Mouse (Mus musculus): ENCODE data around the gene Tctex1d1. TPM values are rescaled to one million over a fixed set of nuclear protein-coding genes. Genes with fewer than 3 reads are reported as not detected.

Tctex1d1 gene
- polyA plus RNA-seq (2015; fragmentation: Nextera tagmentation; extraction: Ambion mirVana) = 1.8 and 2.0 TPM in 2 replicates

DNA sequence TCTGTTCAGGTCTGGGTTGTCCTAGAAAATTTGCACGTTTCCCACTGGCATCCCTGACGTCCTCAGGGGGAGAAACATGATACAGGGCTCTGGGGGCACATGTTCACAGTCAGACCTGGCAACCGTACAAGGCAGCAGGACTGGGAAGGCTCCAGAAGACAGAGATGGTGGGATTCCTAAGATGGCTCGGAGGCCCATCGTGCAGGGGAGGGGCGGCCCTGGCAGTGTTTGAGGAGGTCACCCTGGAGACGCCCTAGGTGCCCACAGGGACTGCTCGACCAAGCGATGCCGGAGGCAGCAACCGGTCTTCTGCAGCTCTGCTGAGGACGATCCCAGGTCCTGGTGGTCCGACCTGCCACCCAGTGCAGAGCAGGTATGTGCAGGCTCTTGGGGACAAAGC, at the start of gene Tctex1d1:
Gene Tctex1d1, plus strand, starts transcription at position 167 of the 400 bp plus-strand sequence.
- no peak for ATAC-seq (ENCODE audit: insufficient read depth, low FRiP score)
- 0% methylated on average over 13 of the region's 13 CpGs for WGBS
- Histone ChIP-seq H3K9ac (ENCODE audit: low read length) (no peak within 1 kb of the TSS; the same call in 1 of the 2 replicates), H3K27me3 (ENCODE audit: control insufficient read depth, insufficient read depth, low read length) (peaks cover 7% of the 10 kb centered on the region), H3K4me2 (ENCODE audit: low read depth, low read length) (peak within 1 kb of the TSS; percentile 51), H3K4me1 (ENCODE audit: control insufficient read depth, insufficient read depth, low read length) (peaks cover 6% of the 10 kb centered on the region; the same call in 1 of the 2 replicates), H3K4me3 (replicated peaks; ENCODE audit: low read length) (peak within 1 kb of the TSS; percentile 24), H3K27ac (ENCODE audit: low read length) (no peak within 1 kb of the TSS), H3K9me3 (replicated peaks; ENCODE audit: control insufficient read depth, low read length) (no peaks in the 10 kb centered on the region; the same call in 1 of the 2 replicates), H3K36me3 (ENCODE audit: control insufficient read depth, insufficient read depth, low read length) (no peaks in the 10 kb centered on the region)

DNA sequence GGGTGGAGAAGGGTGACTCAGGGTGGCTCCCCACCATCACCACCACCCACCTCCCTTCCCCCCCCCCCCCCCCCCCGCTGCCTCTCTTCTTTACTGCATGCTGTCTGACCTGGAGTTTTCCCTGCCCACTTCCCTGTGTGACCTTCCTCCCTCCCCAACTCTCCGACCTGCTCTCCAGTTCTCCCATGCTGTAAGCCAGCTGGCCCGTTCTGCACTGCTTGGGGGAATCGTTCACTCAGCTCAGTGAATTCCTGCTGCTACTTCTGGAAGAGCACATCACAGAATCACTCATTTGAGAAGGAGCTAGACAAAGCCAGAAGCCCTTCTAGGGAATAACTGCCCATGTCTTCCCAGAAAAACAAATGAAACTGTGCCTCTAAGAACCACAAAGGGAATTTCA, 48.9 kb upstream of the Tctex1d1 start:
- Histone ChIP-seq H3K9ac (ENCODE audit: low read length) (no peak overlapping the region), H3K9me3 (replicated peaks; ENCODE audit: control insufficient read depth, low read length) (no peaks in the 10 kb centered on the region), H3K36me3 (ENCODE audit: control insufficient read depth, insufficient read depth, low read length) (no peaks in the 10 kb centered on the region), H3K27ac (ENCODE audit: low read length) (no peak overlapping the region), H3K4me3 (replicated peaks; ENCODE audit: low read length) (no peak overlapping the region), H3K4me2 (ENCODE audit: low read depth, low read length) (no peak overlapping the region), H3K4me1 (ENCODE audit: control insufficient read depth, insufficient read depth, low read length) (no peaks in the 10 kb centered on the region), H3K27me3 (ENCODE audit: control insufficient read depth, insufficient read depth, low read length) (no peaks in the 10 kb centered on the region)
- 50% methylated on average over 3 of the region's 4 CpGs for WGBS
- ATAC-seq (ENCODE audit: insufficient read depth, low FRiP score) = no peak

DNA sequence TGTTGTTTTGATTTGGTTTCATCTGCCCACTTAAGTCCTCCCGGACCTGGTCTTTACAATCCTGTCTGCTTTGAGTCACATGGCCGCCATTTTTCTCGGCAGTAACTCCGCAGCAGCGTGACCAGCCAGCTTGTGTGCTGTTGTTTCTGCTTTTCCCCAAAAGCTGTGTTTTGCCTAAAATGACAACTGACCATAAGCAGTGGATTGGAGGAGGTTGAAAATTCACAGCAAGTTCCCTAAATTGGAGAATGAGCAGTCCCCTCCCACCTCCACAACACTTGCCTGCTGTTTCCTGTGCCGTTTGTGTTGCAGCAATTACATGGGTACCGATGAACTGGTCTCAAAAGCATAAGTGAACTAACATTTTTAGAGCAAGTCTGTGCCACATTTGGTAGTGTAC, 47.7 kb upstream of the Tctex1d1 start:
- H3K27ac ChIP-seq (ENCODE audit: low read length) = no peak overlapping the region
- no peak for ATAC-seq (ENCODE audit: insufficient read depth, low FRiP score)
- no peaks in the 10 kb centered on the region for H3K27me3 ChIP-seq (ENCODE audit: control insufficient read depth, insufficient read depth, low read length)
- no peak overlapping the region for H3K4me3 ChIP-seq (replicated peaks; ENCODE audit: low read length)
- H3K36me3 ChIP-seq (ENCODE audit: control insufficient read depth, insufficient read depth, low read length) = no peaks in the 10 kb centered on the region
- 80% methylated on average over 7 of the region's 7 CpGs for WGBS
- no peaks in the 10 kb centered on the region for H3K4me1 ChIP-seq (ENCODE audit: control insufficient read depth, insufficient read depth, low read length)
- H3K4me2 ChIP-seq (ENCODE audit: low read depth, low read length) = no peak overlapping the region
- H3K9me3 ChIP-seq (replicated peaks; ENCODE audit: control insufficient read depth, low read length) = no peaks in the 10 kb centered on the region
- H3K9ac ChIP-seq (ENCODE audit: low read length) = no peak overlapping the region

DNA sequence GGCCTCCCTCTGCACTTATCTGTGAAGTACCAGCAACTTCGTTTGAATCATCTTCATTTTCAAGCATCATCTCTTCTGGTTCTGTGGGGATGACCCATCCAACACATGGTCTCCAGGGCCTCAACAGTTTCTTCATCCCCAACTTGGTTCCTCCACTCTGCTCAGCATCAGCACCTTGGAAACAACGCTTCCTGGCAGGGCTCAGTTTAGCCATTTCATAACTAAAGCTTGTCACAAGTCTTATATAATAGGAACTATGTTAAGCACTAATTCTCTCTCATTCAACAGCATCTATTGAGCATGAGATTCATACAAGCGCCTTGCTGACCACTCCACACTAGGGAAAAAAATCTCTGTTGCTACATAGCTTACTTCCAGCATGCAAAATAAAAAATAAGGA, 38.1 kb upstream of the Tctex1d1 start:
- H3K4me2 ChIP-seq (ENCODE audit: low read depth, low read length) = no peak overlapping the region

DNA sequence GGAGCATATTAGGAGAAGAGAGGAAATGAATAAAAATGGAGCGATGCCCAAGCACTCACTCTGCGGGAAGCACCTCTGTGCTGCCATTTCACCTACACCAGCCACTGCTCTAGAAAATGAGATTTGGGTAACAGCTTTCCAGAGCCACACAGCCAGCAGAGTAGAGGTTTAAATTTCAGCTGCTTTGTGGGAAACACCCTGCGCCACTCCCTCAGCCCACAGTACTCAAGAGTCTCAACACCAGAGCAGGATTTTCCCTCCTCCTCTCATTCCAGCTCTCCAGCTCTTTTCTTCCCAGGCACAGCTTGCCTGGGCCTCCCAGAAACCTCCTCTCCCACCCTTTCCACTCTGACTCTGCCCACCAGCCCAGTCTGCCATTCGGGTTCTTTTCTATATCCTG, 37.7 kb upstream of the Tctex1d1 start:
- H3K27me3 ChIP-seq (ENCODE audit: control insufficient read depth, insufficient read depth, low read length) = no peaks in the 10 kb centered on the region
- H3K36me3 ChIP-seq (ENCODE audit: control insufficient read depth, insufficient read depth, low read length) = no peaks in the 10 kb centered on the region
- ATAC-seq (ENCODE audit: insufficient read depth, low FRiP score) = no peak
- H3K4me2 ChIP-seq (ENCODE audit: low read depth, low read length) = no peak overlapping the region
- WGBS = 79% methylated on average over 4 of the region's 4 CpGs
- no peak overlapping the region for H3K4me3 ChIP-seq (replicated peaks; ENCODE audit: low read length)
- H3K4me1 ChIP-seq (ENCODE audit: control insufficient read depth, insufficient read depth, low read length) = no peaks in the 10 kb centered on the region
- H3K27ac ChIP-seq (ENCODE audit: low read length) = no peak overlapping the region
- no peak overlapping the region for H3K9ac ChIP-seq (ENCODE audit: low read length)
- H3K9me3 ChIP-seq (replicated peaks; ENCODE audit: control insufficient read depth, low read length) = no peaks in the 10 kb centered on the region

More for the DNA sequence above, 38.1 kb upstream of the Tctex1d1 start:
- Histone ChIP-seq H3K4me1 (ENCODE audit: control insufficient read depth, insufficient read depth, low read length) (no peaks in the 10 kb centered on the region), H3K9ac (ENCODE audit: low read length) (no peak overlapping the region), H3K9me3 (replicated peaks; ENCODE audit: control insufficient read depth, low read length) (no peaks in the 10 kb centered on the region), H3K27ac (ENCODE audit: low read length) (no peak overlapping the region), H3K27me3 (ENCODE audit: control insufficient read depth, insufficient read depth, low read length) (no peaks in the 10 kb centered on the region), H3K4me3 (replicated peaks; ENCODE audit: low read length) (no peak overlapping the region), H3K36me3 (ENCODE audit: control insufficient read depth, insufficient read depth, low read length) (no peaks in the 10 kb centered on the region)
- 73% methylated on average over 3 of the region's 3 CpGs for WGBS
- ATAC-seq (ENCODE audit: insufficient read depth, low FRiP score) = no peak

DNA sequence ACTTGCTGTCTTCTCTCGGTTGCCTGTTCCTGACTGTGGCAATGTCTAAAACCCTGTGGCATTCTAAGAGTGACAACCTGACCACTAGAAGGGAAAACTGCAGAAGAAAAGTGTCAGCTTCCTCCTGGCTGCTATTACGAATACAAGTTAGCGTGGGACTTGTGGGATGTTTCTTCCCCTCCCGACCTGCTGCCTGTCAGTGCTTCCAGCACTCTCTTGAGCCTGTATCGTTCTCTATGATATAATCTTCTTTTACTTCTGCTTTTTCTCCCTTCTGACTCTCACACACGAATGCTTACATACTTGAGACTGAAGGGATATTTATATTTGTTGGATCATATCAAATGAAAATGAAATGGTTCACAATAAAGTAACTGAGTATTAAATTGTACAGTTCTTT, 34.1 kb upstream of the Tctex1d1 start:
- no peaks in the 10 kb centered on the region for H3K9me3 ChIP-seq (replicated peaks; ENCODE audit: control insufficient read depth, low read length)
- no peaks in the 10 kb centered on the region for H3K27me3 ChIP-seq (ENCODE audit: control insufficient read depth, insufficient read depth, low read length)
- H3K9ac ChIP-seq (ENCODE audit: low read length) = no peak overlapping the region
- H3K36me3 ChIP-seq (ENCODE audit: control insufficient read depth, insufficient read depth, low read length) = no peaks in the 10 kb centered on the region
- no peak for ATAC-seq (ENCODE audit: insufficient read depth, low FRiP score)
- no peaks in the 10 kb centered on the region for H3K4me1 ChIP-seq (ENCODE audit: control insufficient read depth, insufficient read depth, low read length)
- H3K4me2 ChIP-seq (ENCODE audit: low read depth, low read length) = no peak overlapping the region
- no peak overlapping the region for H3K4me3 ChIP-seq (replicated peaks; ENCODE audit: low read length)
- WGBS = 57% methylated on average over 6 of the region's 6 CpGs
- no peak overlapping the region for H3K27ac ChIP-seq (ENCODE audit: low read length)

DNA sequence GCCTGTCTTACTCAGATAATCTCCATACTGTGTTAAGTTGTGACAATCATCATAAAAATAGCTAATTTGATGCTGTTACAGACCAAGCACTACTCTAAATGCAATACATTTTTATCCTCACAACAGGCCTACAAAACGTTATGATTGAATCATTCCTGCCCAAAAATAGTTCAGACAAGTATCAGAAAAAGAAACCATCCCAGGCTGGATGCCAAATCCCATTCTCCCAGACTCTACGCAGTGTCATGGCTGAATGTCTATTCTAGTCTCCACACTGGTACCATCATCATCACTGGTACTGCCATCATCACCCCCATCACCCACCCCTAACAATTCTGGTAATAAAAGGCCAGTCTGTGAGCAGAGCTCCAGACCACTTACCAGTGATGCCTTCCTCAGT, 25.9 kb upstream of the Tctex1d1 start:
- WGBS = 66% methylated on average over 2 of the region's 2 CpGs

DNA sequence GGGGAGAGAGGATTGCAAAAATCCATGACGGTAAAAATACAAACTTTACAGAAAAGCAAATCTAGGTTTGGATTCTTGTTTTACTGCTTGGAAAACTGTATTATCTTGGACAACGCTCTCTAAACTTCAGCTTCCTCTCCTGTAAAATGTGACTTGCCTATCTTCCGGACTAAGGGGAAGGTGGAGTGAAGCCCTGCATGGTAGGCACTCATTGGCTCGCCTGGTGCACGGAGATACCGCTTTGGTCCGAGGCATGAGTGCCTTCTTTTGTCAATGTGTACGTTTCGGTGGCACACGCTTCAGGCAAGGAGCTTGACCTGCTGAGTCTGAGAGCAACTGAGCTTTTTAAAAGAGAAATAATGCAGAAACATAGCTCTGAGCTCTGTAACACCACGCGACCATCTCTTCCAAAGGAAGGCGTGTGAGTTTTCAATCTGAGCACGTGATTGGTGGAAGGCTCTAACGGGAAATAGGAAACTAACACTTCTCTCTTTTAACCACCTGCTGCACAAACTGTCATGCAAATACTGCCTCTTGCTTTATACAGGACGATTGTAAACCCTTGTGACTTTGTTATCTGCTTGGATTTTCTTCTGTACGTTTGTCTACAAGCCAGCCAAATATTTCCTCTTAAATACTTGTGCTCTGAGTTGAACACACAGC, 23.0 kb upstream of the Tctex1d1 start:
- Histone ChIP-seq H3K4me3 (replicated peaks; ENCODE audit: low read length) (no peak overlapping the region), H3K4me2 (ENCODE audit: low read depth, low read length) (no peak overlapping the region), H3K9me3 (replicated peaks; ENCODE audit: control insufficient read depth, low read length) (no peaks in the 10 kb centered on the region), H3K4me1 (ENCODE audit: control insufficient read depth, insufficient read depth, low read length) (0 out of 2 replicates have a peak, but pooled peaks cover 4% of the 10 kb centered on the region), H3K27me3 (ENCODE audit: control insufficient read depth, insufficient read depth, low read length) (no peaks in the 10 kb centered on the region), H3K36me3 (ENCODE audit: control insufficient read depth, insufficient read depth, low read length) (no peaks in the 10 kb centered on the region), H3K27ac (ENCODE audit: low read length) (no peak overlapping the region), H3K9ac (ENCODE audit: low read length) (no peak overlapping the region)
- ATAC-seq (ENCODE audit: insufficient read depth, low FRiP score) = no peak
- 64% methylated on average over 17 of the region's 17 CpGs for WGBS

More for the DNA sequence above, 25.9 kb upstream of the Tctex1d1 start:
- H3K36me3 ChIP-seq (ENCODE audit: control insufficient read depth, insufficient read depth, low read length) = no peaks in the 10 kb centered on the region
- H3K4me2 ChIP-seq (ENCODE audit: low read depth, low read length) = no peak overlapping the region
- H3K27me3 ChIP-seq (ENCODE audit: control insufficient read depth, insufficient read depth, low read length) = no peaks in the 10 kb centered on the region
- no peak overlapping the region for H3K27ac ChIP-seq (ENCODE audit: low read length)
- no peaks in the 10 kb centered on the region for H3K9me3 ChIP-seq (replicated peaks; ENCODE audit: control insufficient read depth, low read length)
- H3K4me3 ChIP-seq (replicated peaks; ENCODE audit: low read length) = no peak overlapping the region
- H3K9ac ChIP-seq (ENCODE audit: low read length) = no peak overlapping the region
- H3K4me1 ChIP-seq (ENCODE audit: control insufficient read depth, insufficient read depth, low read length) = 0 out of 2 replicates have a peak, but pooled peaks cover 4% of the 10 kb centered on the region
- no peak for ATAC-seq (ENCODE audit: insufficient read depth, low FRiP score)

DNA sequence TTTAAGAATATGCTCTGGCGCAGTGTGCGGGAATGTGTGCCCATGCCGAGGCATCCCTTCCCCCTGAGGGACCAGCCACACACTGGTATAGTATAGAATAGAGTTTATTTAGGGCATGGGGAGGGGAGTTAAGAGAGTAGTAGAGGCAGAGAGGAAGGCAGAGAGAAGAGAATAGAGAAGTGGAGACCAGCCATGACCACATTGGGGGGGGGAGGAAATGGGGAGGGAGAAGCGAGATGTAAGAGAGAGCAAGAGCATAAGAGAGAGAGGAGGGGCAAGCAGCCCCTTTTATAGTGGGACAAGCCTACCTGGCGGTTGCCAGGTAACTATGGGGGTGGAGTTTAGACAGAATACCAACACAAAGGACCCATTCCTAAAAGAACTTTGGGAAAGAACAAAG, 19.0 kb upstream of the Tctex1d1 start:
- Histone ChIP-seq H3K27me3 (ENCODE audit: control insufficient read depth, insufficient read depth, low read length) (no peaks in the 10 kb centered on the region), H3K36me3 (ENCODE audit: control insufficient read depth, insufficient read depth, low read length) (no peaks in the 10 kb centered on the region), H3K4me2 (ENCODE audit: low read depth, low read length) (no peak overlapping the region), H3K9ac (ENCODE audit: low read length) (no peak overlapping the region), H3K27ac (ENCODE audit: low read length) (no peak overlapping the region), H3K9me3 (replicated peaks; ENCODE audit: control insufficient read depth, low read length) (no peaks in the 10 kb centered on the region), H3K4me3 (replicated peaks; ENCODE audit: low read length) (no peak overlapping the region), H3K4me1 (ENCODE audit: control insufficient read depth, insufficient read depth, low read length) (0 out of 2 replicates have a peak, but pooled peaks cover 4% of the 10 kb centered on the region)
- 86% methylated on average over 5 of the region's 5 CpGs for WGBS
- ATAC-seq (ENCODE audit: insufficient read depth, low FRiP score) = no peak
